Mouse (Mus musculus): ENCODE results near the gene Kiz. TPM values are rescaled to one million over a fixed set of nuclear protein-coding genes. Genes with fewer than 3 reads are reported as not detected.

Kiz gene
- 34.3 and 37.1 TPM in 2 replicates for polyA plus RNA-seq (2015; fragmentation: Nextera tagmentation; extraction: Ambion mirVana)

- Histone ChIP-seq H3K27me3 (ENCODE audit: insufficient read depth, low read length) (no peaks in the 10 kb centered on the region), H3K9me3 (ENCODE audit: low read length) (no peaks in the 10 kb centered on the region), H3K4me1 (ENCODE audit: insufficient read depth, low read length) (no peaks in the 10 kb centered on the region), H3K9ac (replicated peaks; ENCODE audit: low read length) (peak within 1 kb of the TSS; percentile 63), H3K27ac (ENCODE audit: low read length) (peak within 1 kb of the TSS; percentile 82), H3K4me3 (ENCODE audit: low read length) (peak within 1 kb of the TSS; percentile 89), H3K4me2 (replicated peaks; ENCODE audit: low read depth, low read length) (peak within 1 kb of the TSS; percentile 60), H3K36me3 (ENCODE audit: insufficient read depth, low read length) (no peaks in the 10 kb centered on the region)
- peak; percentile 99 for ATAC-seq (ENCODE audit: low FRiP score, low TSS enrichment)
- under 1% methylated on average over 32 of the region's 32 CpGs for WGBS
Observed at GRCm38 (mm10) chr2:146855599-146856039, at the start of gene Kiz. TSS of gene Kiz (plus strand) at chr2:146855864.

- Histone ChIP-seq H3K36me3 (ENCODE audit: insufficient read depth, low read length) (no peaks in the 10 kb centered on the region), H3K4me3 (ENCODE audit: low read length) (no peak overlapping the region), H3K4me2 (replicated peaks; ENCODE audit: low read depth, low read length) (no peak overlapping the region), H3K9ac (replicated peaks; ENCODE audit: low read length) (no peak overlapping the region), H3K27me3 (ENCODE audit: insufficient read depth, low read length) (no peaks in the 10 kb centered on the region), H3K27ac (ENCODE audit: low read length) (no peak overlapping the region), H3K4me1 (ENCODE audit: insufficient read depth, low read length) (no peaks in the 10 kb centered on the region), H3K9me3 (ENCODE audit: low read length) (no peaks in the 10 kb centered on the region)
- no peak for ATAC-seq (ENCODE audit: low FRiP score, low TSS enrichment)
- WGBS, result 90% methylated on average over 7 of the region's 7 CpGs
Observed at GRCm38 (mm10) chr2:146809706-146810256, 45.9 kb upstream of the Kiz start.

GRCm38 (mm10) chr2:146810695-146811094 lies 45.0 kb upstream of the Kiz start:
- WGBS, result 57% methylated on average over 13 of the region's 13 CpGs
- ATAC-seq (ENCODE audit: low FRiP score, low TSS enrichment), result peak; percentile 35; the same call in 1 of the 2 replicates
- no peaks in the 10 kb centered on the region for H3K27me3 ChIP-seq (ENCODE audit: insufficient read depth, low read length)
- H3K4me2 ChIP-seq (replicated peaks; ENCODE audit: low read depth, low read length), result peak overlapping the region; percentile 34; the same call in 1 of the 2 replicates
- no peaks in the 10 kb centered on the region for H3K36me3 ChIP-seq (ENCODE audit: insufficient read depth, low read length)
- H3K4me3 ChIP-seq (ENCODE audit: low read length), result peak overlapping the region; percentile 3; the same call in 1 of the 2 replicates
- no peak overlapping the region for H3K27ac ChIP-seq (ENCODE audit: low read length)
- no peak overlapping the region for H3K9ac ChIP-seq (replicated peaks; ENCODE audit: low read length)
- no peaks in the 10 kb centered on the region for H3K4me1 ChIP-seq (ENCODE audit: insufficient read depth, low read length)
- no peaks in the 10 kb centered on the region for H3K9me3 ChIP-seq (ENCODE audit: low read length)

- no peak overlapping the region for H3K9ac ChIP-seq (replicated peaks; ENCODE audit: low read length)
- H3K27ac ChIP-seq (ENCODE audit: low read length), result no peak overlapping the region
- no peaks in the 10 kb centered on the region for H3K27me3 ChIP-seq (ENCODE audit: insufficient read depth, low read length)
- no peaks in the 10 kb centered on the region for H3K9me3 ChIP-seq (ENCODE audit: low read length)
- no peaks in the 10 kb centered on the region for H3K4me1 ChIP-seq (ENCODE audit: insufficient read depth, low read length)
- H3K36me3 ChIP-seq (ENCODE audit: insufficient read depth, low read length), result no peaks in the 10 kb centered on the region
- H3K4me3 ChIP-seq (ENCODE audit: low read length), result no peak overlapping the region
- 86% methylated on average over 7 of the region's 7 CpGs for whole genome bisulfite sequencing
- no peak overlapping the region for H3K4me2 ChIP-seq (replicated peaks; ENCODE audit: low read depth, low read length)
- ATAC-seq (ENCODE audit: low FRiP score, low TSS enrichment), result no peak
Observed at GRCm38 (mm10) chr2:146814978-146815377, 40.7 kb upstream of the Kiz start.

GRCm38 (mm10) chr2:146819065-146819464 lies 36.6 kb upstream of the Kiz start:
- H3K36me3 ChIP-seq (ENCODE audit: insufficient read depth, low read length), result no peaks in the 10 kb centered on the region
- H3K4me2 ChIP-seq (replicated peaks; ENCODE audit: low read depth, low read length), result no peak overlapping the region
- H3K4me1 ChIP-seq (ENCODE audit: insufficient read depth, low read length), result no peaks in the 10 kb centered on the region
- H3K4me3 ChIP-seq (ENCODE audit: low read length), result no peak overlapping the region
- no peaks in the 10 kb centered on the region for H3K9me3 ChIP-seq (ENCODE audit: low read length)
- no peak overlapping the region for H3K9ac ChIP-seq (replicated peaks; ENCODE audit: low read length)
- WGBS, result 78% methylated on average over 4 of the region's 4 CpGs
- H3K27me3 ChIP-seq (ENCODE audit: insufficient read depth, low read length), result no peaks in the 10 kb centered on the region
- no peak for ATAC-seq (ENCODE audit: low FRiP score, low TSS enrichment)
- H3K27ac ChIP-seq (ENCODE audit: low read length), result no peak overlapping the region

GRCm38 (mm10) chr2:146823483-146823951 lies 32.1 kb upstream of the Kiz start:
- Histone ChIP-seq H3K27me3 (ENCODE audit: insufficient read depth, low read length) (peaks cover 14% of the 10 kb centered on the region), H3K9me3 (ENCODE audit: low read length) (no peaks in the 10 kb centered on the region), H3K27ac (ENCODE audit: low read length) (no peak overlapping the region), H3K4me2 (replicated peaks; ENCODE audit: low read depth, low read length) (no peak overlapping the region), H3K36me3 (ENCODE audit: insufficient read depth, low read length) (no peaks in the 10 kb centered on the region), H3K9ac (replicated peaks; ENCODE audit: low read length) (no peak overlapping the region), H3K4me1 (ENCODE audit: insufficient read depth, low read length) (no peaks in the 10 kb centered on the region), H3K4me3 (ENCODE audit: low read length) (no peak overlapping the region)
- no peak for ATAC-seq (ENCODE audit: low FRiP score, low TSS enrichment)
- 54% methylated on average over 11 of the region's 11 CpGs for WGBS

GRCm38 (mm10) chr2:146824043-146824442 lies 31.6 kb upstream of the Kiz start:
- Histone ChIP-seq H3K36me3 (ENCODE audit: insufficient read depth, low read length) (no peaks in the 10 kb centered on the region), H3K4me1 (ENCODE audit: insufficient read depth, low read length) (no peaks in the 10 kb centered on the region), H3K9ac (replicated peaks; ENCODE audit: low read length) (no peak overlapping the region), H3K4me3 (ENCODE audit: low read length) (no peak overlapping the region), H3K27ac (ENCODE audit: low read length) (no peak overlapping the region), H3K4me2 (replicated peaks; ENCODE audit: low read depth, low read length) (no peak overlapping the region), H3K9me3 (ENCODE audit: low read length) (no peaks in the 10 kb centered on the region), H3K27me3 (ENCODE audit: insufficient read depth, low read length) (peaks cover 19% of the 10 kb centered on the region)
- WGBS, result 41% methylated on average over 8 of the region's 8 CpGs
- no peak for ATAC-seq (ENCODE audit: low FRiP score, low TSS enrichment)

- H3K9ac ChIP-seq (replicated peaks; ENCODE audit: low read length), result no peak overlapping the region
- peaks cover 49% of the 10 kb centered on the region for H3K27me3 ChIP-seq (ENCODE audit: insufficient read depth, low read length)
- no peaks in the 10 kb centered on the region for H3K4me1 ChIP-seq (ENCODE audit: insufficient read depth, low read length)
Observed at GRCm38 (mm10) chr2:146828006-146828405, 27.7 kb upstream of the Kiz start.

GRCm38 (mm10) chr2:146833222-146834063 lies 22.2 kb upstream of the Kiz start:
- 4% methylated on average over 31 of the region's 31 CpGs for WGBS
- no peak overlapping the region for H3K4me3 ChIP-seq (ENCODE audit: low read length)
- no peak overlapping the region for H3K27ac ChIP-seq (ENCODE audit: low read length)
- H3K36me3 ChIP-seq (ENCODE audit: insufficient read depth, low read length), result no peaks in the 10 kb centered on the region
- peaks cover 89% of the 10 kb centered on the region for H3K27me3 ChIP-seq (ENCODE audit: insufficient read depth, low read length)
- ATAC-seq (ENCODE audit: low FRiP score, low TSS enrichment), result no peak
- H3K4me1 ChIP-seq (ENCODE audit: insufficient read depth, low read length), result peaks cover 11% of the 10 kb centered on the region
- no peak overlapping the region for H3K9ac ChIP-seq (replicated peaks; ENCODE audit: low read length)
- no peaks in the 10 kb centered on the region for H3K9me3 ChIP-seq (ENCODE audit: low read length)
- no peak overlapping the region for H3K4me2 ChIP-seq (replicated peaks; ENCODE audit: low read depth, low read length)

More at GRCm38 (mm10) chr2:146828006-146828405, 27.7 kb upstream of the Kiz start:
- H3K36me3 ChIP-seq (ENCODE audit: insufficient read depth, low read length), result no peaks in the 10 kb centered on the region
- WGBS, result 88% methylated on average over 4 of the region's 4 CpGs
- no peaks in the 10 kb centered on the region for H3K9me3 ChIP-seq (ENCODE audit: low read length)
- no peak overlapping the region for H3K4me3 ChIP-seq (ENCODE audit: low read length)
- no peak overlapping the region for H3K4me2 ChIP-seq (replicated peaks; ENCODE audit: low read depth, low read length)
- no peak overlapping the region for H3K27ac ChIP-seq (ENCODE audit: low read length)
- ATAC-seq (ENCODE audit: low FRiP score, low TSS enrichment), result no peak

- Histone ChIP-seq H3K9ac (replicated peaks; ENCODE audit: low read length) (no peak overlapping the region), H3K4me3 (ENCODE audit: low read length) (no peak overlapping the region), H3K9me3 (ENCODE audit: low read length) (no peaks in the 10 kb centered on the region), H3K4me2 (replicated peaks; ENCODE audit: low read depth, low read length) (peak overlapping the region; percentile 46; the same call in 1 of the 2 replicates), H3K4me1 (ENCODE audit: insufficient read depth, low read length) (peaks cover 11% of the 10 kb centered on the region), H3K27ac (ENCODE audit: low read length) (no peak overlapping the region), H3K27me3 (ENCODE audit: insufficient read depth, low read length) (peaks cover 89% of the 10 kb centered on the region), H3K36me3 (ENCODE audit: insufficient read depth, low read length) (no peaks in the 10 kb centered on the region)
- no peak for ATAC-seq (ENCODE audit: low FRiP score, low TSS enrichment)
- WGBS, result under 1% methylated on average over 5 of the region's 5 CpGs
Observed at GRCm38 (mm10) chr2:146834064-146834313, 21.7 kb upstream of the Kiz start.
